Mouse (Mus musculus) brain, embryonic 14.5 days (tissue): ENCODE data around the gene Fam120c. TPM values are rescaled to one million over a fixed set of nuclear protein-coding genes. Genes with fewer than 3 reads are reported as not detected.
A peak's percentile ranks its signal among the peaks of the same experiment; 100 is the strongest.
"Not testable (repeated sequence)": the region's sequence is repeated elsewhere in the genome, so short reads cannot be mapped to it uniquely, and the experiment has no call there.

Experiments used
- DNase-seq: peaks from one replicate; pipeline ENCODE4 v3.0.0-alpha.2; 2011; ENCODE audit warnings: low read depth
- CTCF ChIP-seq: fragments of 200-500 bp; IDR thresholded peaks from 2 replicates; pipeline ENCODE4 v1.5.1; 2012; ENCODE audit warnings: inconsistent platforms, mild to moderate bottlenecking, moderate library complexity, borderline replicate concordance; ENCODE audit not compliant: insufficient read depth, insufficient read length; ENCODE audit errors: extremely low read depth
- POLR2A ChIP-seq: fragments of 200-500 bp; IDR thresholded peaks from 2 replicates; pipeline ENCODE4 v1.6.1; 2012; ENCODE audit warnings: mild to moderate bottlenecking, inconsistent platforms, borderline replicate concordance; ENCODE audit not compliant: poor library complexity, insufficient read depth, insufficient read length, severe bottlenecking; ENCODE audit errors: extremely low read depth
- polyA plus RNA-seq: library from polyadenylated mRNA; depleted of rRNA; stranded (reverse); fragments of >200 nt; gene quantifications from 2 replicates; pipeline ENCODE4 v1.2.3, GENCODE M21; 2012; rRNA removed

Fam120c gene
- polyA plus RNA-seq, 1 experiment: 8.8 TPM

DNA sequence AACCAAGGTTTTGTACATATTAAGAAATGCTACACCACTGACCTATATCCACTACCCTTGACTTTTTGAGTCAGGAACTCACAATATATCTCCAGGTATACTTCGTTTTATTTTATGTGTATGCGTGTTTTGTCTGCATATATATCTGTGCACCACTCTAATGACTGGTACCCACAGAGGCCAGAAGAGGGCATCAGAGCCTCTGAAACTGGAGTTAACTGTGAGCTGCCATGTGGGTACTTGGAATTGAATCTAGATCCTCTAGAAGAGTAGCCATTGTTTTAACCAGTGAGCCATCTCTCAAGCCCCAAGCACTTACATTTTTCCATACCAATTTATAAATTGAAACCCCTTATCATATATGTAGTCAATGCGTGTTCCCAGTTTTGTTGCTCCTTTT, 144.2 kb downstream of the Fam120c start:
- TF ChIP-seq CTCF (no peak), POLR2A (no peak)
- no peak for DNase-seq

DNA sequence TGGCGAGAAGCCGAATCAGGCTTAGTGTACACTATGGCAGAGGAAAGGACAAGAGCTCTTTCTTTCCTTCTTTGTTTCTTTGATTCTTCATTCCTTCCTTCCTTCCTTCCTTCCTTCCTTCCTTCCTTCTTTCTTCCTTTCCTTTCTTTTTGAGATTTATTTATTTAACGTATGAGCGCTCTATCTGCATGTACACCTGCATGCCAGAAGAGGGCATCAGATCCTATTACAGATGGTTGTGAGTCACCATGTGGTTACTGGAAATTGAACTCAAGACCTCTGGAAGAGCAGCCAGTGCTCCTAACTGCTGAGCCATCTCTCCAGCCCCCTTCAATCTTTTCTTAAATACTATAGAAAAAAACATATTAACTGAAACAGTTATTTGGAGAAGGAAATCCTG, 149.3 kb downstream of the Fam120c start:
- DNase-seq: not testable (repeated sequence)

DNA sequence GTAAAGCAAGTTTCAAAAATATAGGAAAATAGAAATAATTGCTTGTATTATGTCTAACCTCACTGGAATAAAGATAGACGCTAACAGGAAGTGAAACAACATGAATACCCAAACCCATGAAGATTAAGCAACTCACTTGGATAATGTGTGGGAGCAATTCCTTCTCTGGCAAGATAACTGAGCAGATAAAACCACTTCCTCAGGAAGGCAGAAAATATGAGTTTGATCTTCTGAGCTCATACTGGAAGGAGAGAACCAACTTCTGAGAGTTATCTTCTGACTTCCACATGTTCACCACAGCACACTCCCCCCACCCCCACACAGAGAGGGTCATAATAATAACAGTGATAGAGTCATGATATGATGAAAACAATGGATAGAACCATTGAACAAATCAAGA, 152.6 kb downstream of the Fam120c start:
- DNase-seq: no peak
- TF ChIP-seq POLR2A: no peak
- TF ChIP-seq CTCF: no peak

DNA sequence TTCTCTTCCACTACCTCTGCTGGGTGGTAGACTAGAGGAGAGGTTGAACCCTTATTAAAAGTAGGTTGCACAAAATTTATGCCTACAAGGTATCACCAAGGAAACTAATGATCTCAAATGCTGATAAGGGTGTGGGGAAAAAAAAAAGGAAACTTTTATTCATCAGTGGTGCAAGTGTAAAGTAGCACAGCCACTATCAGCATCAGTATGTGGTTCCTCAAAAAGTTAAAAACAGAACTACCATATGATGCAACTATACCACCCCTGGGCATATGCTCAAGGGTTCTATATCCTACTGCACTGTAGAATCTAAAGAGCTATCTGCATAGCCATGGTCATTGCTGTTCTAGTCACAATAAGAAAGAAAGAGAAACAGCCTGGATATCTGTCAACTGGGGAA, 164.6 kb downstream of the Fam120c start:
- no peak for DNase-seq
- TF ChIP-seq POLR2A: no peak
- no peak for TF ChIP-seq CTCF

DNA sequence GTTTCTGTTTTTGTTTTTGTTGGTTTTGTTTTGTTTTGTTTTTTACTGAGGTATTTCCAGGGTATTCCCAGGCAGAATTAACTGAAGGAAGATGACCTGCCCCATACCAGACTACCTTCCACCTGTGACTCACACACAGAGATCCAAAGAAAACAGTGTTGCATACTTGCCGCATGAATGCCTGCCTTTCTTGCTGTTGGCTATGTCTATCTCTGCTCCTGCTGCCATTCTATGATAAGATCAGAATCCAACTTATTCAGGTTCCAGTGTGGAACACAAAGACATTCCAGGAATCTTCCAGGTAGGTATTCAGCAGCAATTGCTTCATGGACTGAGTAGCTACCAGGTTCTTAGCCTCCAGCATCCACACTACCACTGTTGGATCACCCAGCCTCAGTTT, 165.9 kb downstream of the Fam120c start:
- TF ChIP-seq POLR2A (no peak), CTCF (no peak)
- no peak for DNase-seq

DNA sequence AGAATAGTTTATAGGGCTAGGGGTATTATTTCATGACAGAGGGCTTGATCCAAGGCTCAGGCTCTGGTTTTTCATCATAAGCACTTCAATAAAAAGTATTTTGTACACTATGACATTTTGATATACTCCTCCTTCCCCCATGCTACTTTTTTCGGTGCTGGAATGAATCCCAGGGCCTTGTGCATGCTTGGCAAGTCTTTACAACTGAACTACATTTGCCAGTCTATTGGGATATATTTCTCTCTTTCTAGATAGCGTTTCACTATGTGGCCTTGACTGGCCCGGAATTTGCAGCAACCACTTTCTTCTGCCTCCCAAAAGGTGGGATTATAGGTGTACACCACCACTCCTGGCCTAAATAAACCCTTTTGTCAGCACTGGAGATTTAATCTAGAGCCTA, 169.1 kb downstream of the Fam120c start:
- no peak for TF ChIP-seq POLR2A
- TF ChIP-seq CTCF: no peak
- DNase-seq: no peak

DNA sequence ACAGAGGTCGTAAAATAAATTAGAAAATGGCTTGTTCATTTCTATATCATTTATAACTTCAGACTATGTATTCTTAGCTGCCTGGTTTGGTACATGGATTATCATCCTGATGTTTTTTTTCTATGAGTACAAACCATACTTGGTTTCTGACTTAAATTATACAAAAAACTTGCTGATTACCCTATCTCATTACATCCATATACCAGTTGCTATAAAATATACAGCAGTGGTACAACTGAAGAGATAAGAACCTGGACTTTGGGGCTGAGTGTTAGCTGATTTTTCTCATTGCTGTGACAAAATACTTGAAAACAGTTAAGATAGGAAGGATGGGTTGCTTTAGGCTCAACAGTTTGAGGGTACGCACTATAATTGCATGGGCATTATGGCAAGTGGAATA, 169.7 kb downstream of the Fam120c start:
- TF ChIP-seq POLR2A (no peak), CTCF (no peak)
- DNase-seq: no peak

DNA sequence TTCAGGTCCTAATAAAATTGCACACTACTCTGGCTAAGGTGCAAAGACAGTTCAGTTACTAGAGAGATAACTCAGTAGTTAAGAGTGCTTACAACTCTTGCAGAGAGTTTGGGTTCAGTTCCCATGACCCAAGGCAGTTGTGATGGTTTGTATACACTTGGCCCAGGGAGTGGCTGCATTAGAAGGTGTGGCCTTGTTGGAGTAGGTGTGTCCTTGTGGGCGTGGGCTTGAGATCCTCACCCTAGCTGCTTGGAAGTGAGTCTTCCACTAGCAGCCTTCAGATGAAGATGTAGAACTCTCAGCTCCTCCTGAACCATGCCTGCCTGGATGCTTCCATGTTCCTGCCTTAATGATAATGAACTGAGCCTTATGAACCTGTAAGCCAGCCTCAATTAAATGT, 174.2 kb downstream of the Fam120c start:
- DNase-seq: no peak
- no peak for TF ChIP-seq CTCF
- no peak for TF ChIP-seq POLR2A

DNA sequence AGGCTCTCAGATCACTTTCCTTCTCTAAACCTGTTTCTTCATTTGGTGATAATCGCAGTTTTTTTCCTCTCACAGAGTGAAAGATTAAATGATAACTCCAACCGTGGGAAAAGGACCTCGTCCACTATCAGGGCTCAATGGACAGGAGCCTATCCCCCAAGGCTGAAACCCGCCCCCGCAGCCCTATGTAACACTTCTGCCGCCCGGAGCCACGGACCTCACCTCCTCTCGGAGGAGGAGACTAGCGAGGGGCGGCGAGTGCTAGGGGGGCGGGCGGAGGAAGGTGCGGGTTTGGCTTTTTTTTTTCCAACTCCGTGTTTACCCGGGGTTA, 176.1 kb downstream of the Fam120c start:
- TF ChIP-seq POLR2A (no peak), CTCF (no peak)
- DNase-seq: no peak

DNA sequence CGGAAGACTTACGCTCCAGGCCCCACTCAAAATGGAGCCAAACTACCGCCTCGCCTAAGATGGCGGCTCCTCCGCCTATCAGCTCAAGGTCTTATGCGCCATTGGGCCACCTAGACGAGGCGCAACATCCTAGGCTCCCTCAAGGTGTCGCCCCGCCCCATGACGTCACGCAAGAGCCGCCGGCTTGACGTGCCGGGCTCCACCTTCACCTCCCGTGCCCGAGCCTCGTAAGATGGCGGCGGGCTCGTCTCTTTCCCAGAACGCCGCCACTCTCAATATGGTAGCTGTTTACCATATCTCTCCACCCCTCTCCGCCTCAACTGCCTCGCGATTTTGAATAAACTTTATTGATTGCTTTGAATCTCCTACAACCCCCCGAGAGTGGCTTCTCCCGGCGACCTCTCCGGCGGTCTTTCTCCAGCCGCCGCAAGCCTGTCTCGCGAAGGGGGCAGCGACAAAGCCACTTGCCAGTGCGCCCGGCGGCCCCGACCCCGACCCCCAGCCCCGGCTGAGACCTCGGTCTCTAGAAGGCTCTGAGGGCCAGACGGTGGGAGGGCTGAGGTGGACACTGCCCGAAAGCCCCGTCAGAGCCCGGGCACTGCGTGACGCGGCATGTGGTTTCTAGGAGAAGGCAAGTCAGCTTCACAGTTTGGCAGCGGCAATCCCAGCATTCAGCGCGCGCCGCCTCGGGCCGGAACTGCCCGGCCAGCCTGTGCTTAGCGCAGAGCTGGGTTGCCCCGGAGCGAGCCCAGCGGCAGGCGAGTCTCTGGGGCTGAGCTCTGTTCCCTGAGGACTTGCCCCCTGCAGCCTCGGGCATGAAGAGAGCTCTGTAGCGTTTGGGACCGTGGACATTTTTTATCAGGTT, 176.7 kb downstream of the Fam120c start, which contains the start of gene Phf8:
Gene Phf8 (plus strand): TSS at position 215 of the 865 bp plus-strand sequence.
- TF ChIP-seq POLR2A (peak; percentile 45; the same call in 1 of the 2 replicates), CTCF (no peak)
- DNase-seq: peak; percentile 99

Other genes with a start within 250 kb of the Fam120c start
- 28.2 and 28.4 TPM in 2 replicates for gene Tsr2, start 247.6 kb upstream of the Fam120c start, polyA plus RNA-seq
- gene Wnk3, start 146.1 kb upstream of the Fam120c start, polyA plus RNA-seq: 17.1 and 24.6 TPM in 2 replicates
- 25.3 and 29.9 TPM in 2 replicates for gene Phf8, start 176.5 kb downstream of the Fam120c start, polyA plus RNA-seq